Mouse (Mus musculus): ENCODE data around the gene Cnksr1.
A peak's percentile ranks its signal among the peaks of the same experiment; 100 is the strongest.

DNA sequence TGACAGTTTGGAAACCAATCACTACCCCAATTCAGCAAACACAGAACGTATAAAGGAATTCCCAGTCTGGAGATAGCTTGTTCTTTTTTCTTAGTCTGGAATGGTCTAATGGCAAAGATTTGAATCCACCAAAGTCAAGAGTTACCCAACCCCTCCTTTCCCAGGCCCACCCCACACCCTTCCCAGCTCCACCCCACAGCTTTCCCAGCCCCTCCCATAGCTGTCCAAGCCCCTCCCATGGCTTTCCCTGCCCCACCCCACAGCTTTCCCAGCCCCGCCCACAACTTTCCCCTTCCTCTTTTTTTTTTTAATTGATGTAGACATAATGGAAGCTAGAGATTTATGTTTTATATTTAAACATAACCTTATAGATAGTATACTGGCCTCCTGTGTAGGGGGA is 38.8 kb downstream of the Cnksr1 start:
- TF ChIP-seq ZC3H11A (IDR thresholded peaks at IDR 0.05; ENCODE audit: borderline replicate concordance, low read depth, low read length) (no peak), HCFC1 (IDR thresholded peaks at IDR 0.05; ENCODE audit: borderline replicate concordance, insufficient read depth, low read length) (no peak), CHD2 (IDR thresholded peaks at IDR 0.05; ENCODE audit: low read depth, low read length) (no peak), ZNF384 (IDR thresholded peaks at IDR 0.05; ENCODE audit: low read depth, low read length) (0 out of 2 replicates have a peak, but pooled peaks have one; percentile 28)

Measured in ES-E14 (cell line).